Mouse (Mus musculus): ENCODE measurements around the gene Maz.

GRCm38 (mm10) chr7:127020031-127020430, 6.8 kb downstream of the Maz start:
- TF ChIP-seq POLR2A (IDR thresholded peaks at IDR 0.05; ENCODE audit: low read depth, low read length) (no peak), CTCF (IDR thresholded peaks at IDR 0.05; ENCODE audit: extremely low read depth, insufficient read length, insufficient replicate concordance, low read depth, low read length) (no peak)

Measured in small intestine, adult 2 months (tissue).